Mouse (Mus musculus): ENCODE results near the gene Fblim1.

DNA sequence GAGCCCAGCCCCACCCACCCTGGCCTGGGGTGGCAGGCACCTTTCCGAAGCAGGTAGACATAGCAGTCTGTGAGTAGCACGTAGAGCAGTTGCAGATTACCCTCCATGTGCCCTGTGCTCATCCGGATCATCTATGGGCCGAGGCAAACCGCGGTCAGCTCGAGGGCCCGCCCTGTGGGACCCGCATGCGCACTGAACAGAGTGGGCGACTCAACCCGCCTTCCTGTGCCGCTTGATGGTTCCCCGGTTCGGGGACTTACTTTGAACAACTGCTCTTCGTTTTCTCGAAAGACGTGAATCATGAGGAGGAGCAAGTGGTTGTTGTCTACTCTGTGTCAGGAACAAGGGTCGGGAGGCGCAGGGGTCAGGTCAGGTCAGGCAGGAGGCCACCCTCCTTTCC, 25.4 kb upstream of the Fblim1 start:
- TF ChIP-seq POLR2A (IDR thresholded peaks at IDR 0.05; ENCODE audit: low read depth, low read length) (no peak), CTCF (conservative IDR thresholded peaks at IDR 0.05 in 1 of 2, IDR thresholded peaks at IDR 0.05 in 1 of 2; ENCODE audit: low read depth in 2 of 2, low read length in 2 of 2) (no peak), USF1 (IDR thresholded peaks at IDR 0.05; ENCODE audit: low read depth, low read length) (no peak), NELFE (IDR thresholded peaks at IDR 0.05; ENCODE audit: low read depth, low read length) (no peak), E2F4 (IDR thresholded peaks at IDR 0.05; ENCODE audit: insufficient replicate concordance, low read depth, low read length) (no peak), CHD2 (IDR thresholded peaks at IDR 0.05; ENCODE audit: low read length) (no peak), EP300 (IDR thresholded peaks at IDR 0.05; ENCODE audit: low read length) (no peak), KAT2A (IDR thresholded peaks at IDR 0.05; ENCODE audit: insufficient replicate concordance, low read length) (no peak), MAFK (IDR thresholded peaks at IDR 0.05; ENCODE audit: insufficient replicate concordance, low read length) (no peak), ZC3H11A (IDR thresholded peaks at IDR 0.05; ENCODE audit: low read depth, low read length) (no peak), IRF4 (IDR thresholded peaks at IDR 0.05; ENCODE audit: low read depth, low read length) (no peak), MAZ (IDR thresholded peaks at IDR 0.05; ENCODE audit: low read depth, low read length) (no peak), MEF2A (IDR thresholded peaks at IDR 0.05; ENCODE audit: borderline replicate concordance, low read depth, low read length) (no peak), UBTF (IDR thresholded peaks at IDR 0.05; ENCODE audit: low read depth, low read length) (no peak)
